ENCODE assay signal across 29 mouse cellular contexts in the genomic region with DNA sequence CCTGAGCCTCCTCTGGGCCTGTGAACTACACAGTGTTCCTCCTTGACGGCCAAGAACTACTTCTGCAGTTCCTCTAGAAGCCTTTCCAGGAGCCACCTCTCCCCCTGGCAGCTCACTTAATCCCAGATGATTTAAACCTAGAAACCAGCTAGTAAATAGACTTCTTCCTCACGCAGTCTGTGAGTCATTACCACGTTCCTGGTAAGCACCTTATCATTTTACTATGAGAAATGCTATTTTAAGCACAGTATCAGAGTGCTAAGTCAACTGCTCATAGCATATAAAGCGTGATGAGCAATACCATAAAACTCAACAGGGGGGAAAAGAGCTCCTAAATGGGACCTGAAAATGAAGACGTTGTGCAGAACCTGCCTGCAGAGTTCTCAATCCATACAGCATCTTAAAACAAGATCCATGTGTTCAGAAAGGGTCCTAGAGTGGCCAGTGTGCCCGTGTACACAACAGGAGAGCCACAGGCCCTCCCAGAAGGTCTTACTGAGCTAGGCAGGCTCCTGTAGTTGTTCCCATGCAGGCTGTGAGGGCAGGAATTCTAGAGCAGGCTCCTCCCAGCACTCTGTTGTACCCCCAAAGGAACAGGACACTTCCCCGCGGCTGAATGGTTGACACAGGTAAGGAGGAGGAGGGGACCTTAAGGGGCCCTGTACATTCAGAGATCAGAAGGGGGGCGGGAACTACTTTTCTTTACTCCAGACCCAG.
DNase-seq lines count a peak whose midpoint lies in the region; ATAC-seq and TF ChIP-seq lines count a peak whose summit lies in the region.
"Had no signal": no experiment of that assay in that cellular context is flagged by ENCODE, and none has a peak within 500 bp of the region (broad histone marks: within the 10 kb centered on the region; RNA-seq: fewer than 3 reads in every experiment).

No protein-coding gene starts in this region.

- no peak for TF ChIP-seq EP300 in heart, postnatal 0 days (IDR thresholded peaks at IDR 0.05; ENCODE audit: low read depth)

- 34% methylated on average over 9 of the region's 9 CpGs for WGBS in heart, embryonic 12.5 days
- 30% methylated on average over 9 of the region's 9 CpGs for WGBS in heart, postnatal 0 days
- 35% methylated on average over 9 of the region's 9 CpGs for WGBS in stomach, embryonic 16.5 days

- no peak for ATAC-seq in heart, embryonic 12.5 days (ENCODE audit: insufficient number of reproducible peaks, low FRiP score)
- peak; percentile 76 for ATAC-seq in heart, postnatal 0 days (ENCODE audit: insufficient read depth, low read depth)
- ATAC-seq in stomach, embryonic 16.5 days (ENCODE audit: insufficient read depth, low FRiP score) = peak; percentile 29; the same call in 1 of the 2 replicates
- ATAC-seq: forebrain, embryonic 15.5 days; hindbrain, postnatal 0 days; midbrain, embryonic 16.5 days had no signal

- H3K4me2 ChIP-seq in heart, embryonic 12.5 days = no peak overlapping the region
- 0 out of 2 replicates have a peak overlapping the region, but pooled peaks have one; percentile 1 for H3K4me2 ChIP-seq in heart, postnatal 0 days (ENCODE audit: low read depth, low read length)
- H3K4me2 ChIP-seq in stomach, embryonic 16.5 days (ENCODE audit: low read depth, low read length) = no peak overlapping the region
- H3K4me2 ChIP-seq: embryonic facial prominence, embryonic 13.5 days; forebrain, embryonic 15.5 days; hindbrain, embryonic 12.5 days; kidney, embryonic 15.5 days; limb, embryonic 13.5 days; liver, embryonic 11.5 days; midbrain, embryonic 11.5 days had no signal

- H3K4me3 ChIP-seq in heart, embryonic 12.5 days = no peak overlapping the region
- no peak overlapping the region for H3K4me3 ChIP-seq in heart, postnatal 0 days (ENCODE audit: low read depth, low read length)
- no peak overlapping the region for H3K4me3 ChIP-seq in stomach, embryonic 16.5 days (replicated peaks; ENCODE audit: low read length)
- H3K4me3 ChIP-seq: embryonic facial prominence, embryonic 13.5 days; forebrain, embryonic 10.5 days; forebrain, embryonic 15.5 days; hindbrain, embryonic 12.5 days; kidney, embryonic 15.5 days; limb, embryonic 13.5 days had no signal

- H3K9ac ChIP-seq in heart, embryonic 12.5 days = no peak overlapping the region
- no peak overlapping the region for H3K9ac ChIP-seq in heart, postnatal 0 days (replicated peaks; ENCODE audit: low read depth, low read length)
- no peak overlapping the region for H3K9ac ChIP-seq in stomach, embryonic 16.5 days (ENCODE audit: low read length)
- H3K9ac ChIP-seq: embryonic facial prominence, embryonic 13.5 days; forebrain, embryonic 15.5 days; hindbrain, embryonic 12.5 days; kidney, embryonic 15.5 days; limb, embryonic 13.5 days had no signal

- TF ChIP-seq CTCF in heart, postnatal 0 days (IDR thresholded peaks at IDR 0.05; ENCODE audit: low read depth) = no peak

- H3K9me3 ChIP-seq in heart, embryonic 12.5 days (replicated peaks) = 0 out of 2 replicates have a peak, but pooled peaks cover 3% of the 10 kb centered on the region
- no peaks in the 10 kb centered on the region for H3K9me3 ChIP-seq in heart, postnatal 0 days (replicated peaks; ENCODE audit: control insufficient read depth, low read length)
- no peaks in the 10 kb centered on the region for H3K9me3 ChIP-seq in stomach, embryonic 16.5 days (replicated peaks; ENCODE audit: control insufficient read depth, low read length)
- H3K9me3 ChIP-seq: embryonic facial prominence, embryonic 13.5 days; forebrain, embryonic 10.5 days; forebrain, embryonic 15.5 days; hindbrain, embryonic 12.5 days; kidney, embryonic 15.5 days; limb, embryonic 13.5 days had no signal

- DNase-seq in heart, postnatal 25 days (ENCODE audit: low spot score) = no peak
- DNase-seq in heart, postnatal 0 days (ENCODE audit: low spot score) = no peak
- no peak for DNase-seq in heart, postnatal 36 days
- peak; percentile 59 for DNase-seq in brain, adult 2 months (ENCODE audit: low read depth, low spot score)
- no peak for DNase-seq in thymus, postnatal 36 days
- DNase-seq: adrenal gland, adult 8-10 months; B cell, adult 2 months; cerebellum, adult 18-20 months; cerebellum, postnatal 10 days; gastrocnemius, postnatal 14 days; kidney, adult 18-20 months; kidney, postnatal 25 days; lung, postnatal 36 days; right cerebral cortex, adult 18-20 months; spleen, adult 18-20 months; thymus, adult 2 months; thymus, postnatal 4 days had no signal

- intact Hi-C loops in heart, postnatal 25 days (cut with DNase I) = no loop called here
- intact Hi-C loops in heart, postnatal 36 days (cut with DNase I) = no loop called here

- peak overlapping the region; percentile 22; the same call in 1 of the 2 replicates for H3K27ac ChIP-seq in heart, embryonic 12.5 days (ENCODE audit: poor library complexity, severe bottlenecking)
- peak overlapping the region; percentile 40 for H3K27ac ChIP-seq in heart, postnatal 0 days (ENCODE audit: low read depth)
- H3K27ac ChIP-seq in stomach, embryonic 16.5 days (ENCODE audit: low read length) = no peak overlapping the region
- H3K27ac ChIP-seq: embryonic facial prominence, embryonic 13.5 days; forebrain, embryonic 10.5 days; forebrain, embryonic 15.5 days; hindbrain, embryonic 12.5 days; hindbrain, postnatal 0 days; kidney, embryonic 15.5 days; limb, embryonic 13.5 days had no signal

- peaks cover 12% of the 10 kb centered on the region for H3K36me3 ChIP-seq in heart, embryonic 12.5 days
- no peaks in the 10 kb centered on the region for H3K36me3 ChIP-seq in heart, postnatal 0 days (replicated peaks; ENCODE audit: control insufficient read depth, insufficient read depth, low read length)
- no peaks in the 10 kb centered on the region; the same call in 1 of the 2 replicates for H3K36me3 ChIP-seq in stomach, embryonic 16.5 days (ENCODE audit: control insufficient read depth, insufficient read depth, low read length)
- H3K36me3 ChIP-seq: forebrain, embryonic 10.5 days; forebrain, embryonic 15.5 days had no signal

- H3K4me1 ChIP-seq in heart, embryonic 12.5 days (replicated peaks) = peaks cover 15% of the 10 kb centered on the region
- peaks cover 7% of the 10 kb centered on the region for H3K4me1 ChIP-seq in heart, postnatal 0 days (ENCODE audit: control insufficient read depth, insufficient read depth)
- H3K4me1 ChIP-seq in stomach, embryonic 16.5 days (ENCODE audit: control insufficient read depth, insufficient read depth, low read length) = no peaks in the 10 kb centered on the region
- H3K4me1 ChIP-seq: embryonic facial prominence, embryonic 13.5 days; forebrain, embryonic 15.5 days; hindbrain, embryonic 12.5 days; kidney, embryonic 15.5 days had no signal

- H3K27me3 ChIP-seq in heart, embryonic 12.5 days (replicated peaks) = no peaks in the 10 kb centered on the region
- H3K27me3 ChIP-seq in heart, postnatal 0 days (ENCODE audit: control insufficient read depth, insufficient read depth, low read length) = no peaks in the 10 kb centered on the region
- no peaks in the 10 kb centered on the region for H3K27me3 ChIP-seq in stomach, embryonic 16.5 days (ENCODE audit: control insufficient read depth, insufficient read depth, low read length)
- H3K27me3 ChIP-seq: embryonic facial prominence, embryonic 13.5 days; forebrain, embryonic 15.5 days; hindbrain, embryonic 12.5 days; kidney, embryonic 15.5 days; limb, embryonic 13.5 days had no signal
